Mouse (Mus musculus): ENCODE measurements at regions not wholly inside any gene's neighbourhood (a gene's known extent, or its start where the extent isn't known, plus 50 kb on each side); places are given as distances from the start of the nearest gene placed in this dataset.

- no peak for ATAC-seq (ENCODE audit: low read depth)
- Histone ChIP-seq H3K9me3 (no peaks in the 10 kb centered on the region), H3K27me3 (no peaks in the 10 kb centered on the region), H3K4me2 (no peak overlapping the region), H3K4me1 (replicated peaks) (peaks cover 30% of the 10 kb centered on the region), H3K9ac (no peak overlapping the region), H3K27ac (replicated peaks) (no peak overlapping the region), H3K36me3 (no peaks in the 10 kb centered on the region), H3K4me3 (no peak overlapping the region)
- WGBS: 74% methylated on average over 2 of the region's 2 CpGs
Measured at GRCm38 (mm10) chr8:35877581-35877980, 112.0 kb downstream of the Gm19410 start.

DNA sequence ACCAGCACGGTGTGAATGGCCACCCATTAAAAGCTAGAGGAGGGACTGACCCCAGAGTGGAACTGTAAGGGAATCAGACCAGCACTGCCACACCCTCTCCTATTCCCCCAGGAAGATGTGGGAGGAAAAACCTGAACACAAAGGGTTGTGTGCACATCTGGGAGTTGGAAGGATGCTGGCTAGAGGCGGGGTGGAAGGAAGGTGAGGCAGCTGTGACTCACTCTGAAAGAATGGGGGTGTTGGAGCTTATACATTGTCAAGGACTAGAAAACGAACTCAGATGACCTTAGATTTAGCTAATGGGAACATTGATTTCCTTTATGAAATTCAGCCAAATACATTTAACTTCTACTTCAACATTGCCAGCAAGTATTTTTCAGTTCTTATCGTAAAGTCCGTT is 116.2 kb downstream of the Gm19410 start:
- Histone ChIP-seq H3K27ac (replicated peaks) (peak overlapping the region; percentile 85; the same call in 1 of the 2 replicates), H3K9me3 (peaks cover 4% of the 10 kb centered on the region; the same call in 1 of the 2 replicates), H3K36me3 (no peaks in the 10 kb centered on the region), H3K4me1 (replicated peaks) (peaks cover 41% of the 10 kb centered on the region), H3K27me3 (no peaks in the 10 kb centered on the region), H3K4me3 (no peak overlapping the region), H3K4me2 (no peak overlapping the region), H3K9ac (no peak overlapping the region)
- no peak for ATAC-seq (ENCODE audit: low read depth)
- 68% methylated on average over 5 of the region's 5 CpGs for WGBS

DNA sequence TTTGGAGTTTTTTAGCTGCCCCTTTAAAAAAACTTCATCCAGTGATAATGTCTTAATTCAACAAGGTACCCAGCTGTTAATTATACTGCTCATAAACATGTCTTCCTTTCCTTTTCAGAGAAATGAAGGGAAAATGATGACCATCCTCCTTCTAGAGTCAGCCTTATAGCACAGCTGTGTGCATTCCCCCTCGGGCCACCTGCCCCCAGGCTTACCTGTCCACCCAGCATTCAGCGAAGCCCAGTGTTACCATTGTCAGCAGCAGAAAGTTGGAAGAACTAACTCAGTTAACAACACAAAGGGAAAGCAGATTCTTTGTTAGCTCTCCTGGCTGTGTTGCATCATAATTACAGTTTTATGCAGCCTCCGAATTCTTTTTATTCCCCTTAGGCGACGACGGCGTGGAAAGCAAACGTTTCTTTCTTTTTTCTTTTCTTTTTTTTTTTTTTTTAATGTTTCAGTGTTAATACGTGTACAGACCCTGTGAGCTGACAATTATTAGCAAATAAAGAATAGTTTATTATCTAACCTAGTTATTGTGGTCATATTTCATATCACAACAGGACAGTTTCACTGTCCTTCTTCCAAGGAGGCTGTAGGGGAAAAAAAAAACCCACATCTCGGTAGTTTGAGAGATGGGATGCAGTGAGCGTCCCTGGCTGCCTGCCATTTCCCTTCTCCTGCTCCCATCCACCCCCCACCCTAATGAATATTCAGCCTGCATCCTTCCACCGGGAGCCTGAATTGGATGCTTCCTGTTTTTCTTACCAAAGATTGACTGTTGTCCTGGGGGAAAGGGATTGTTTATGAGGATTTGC is 117.3 kb downstream of the Gm19410 start:
- Histone ChIP-seq H3K4me3 (no peak overlapping the region), H3K27me3 (no peaks in the 10 kb centered on the region), H3K4me1 (replicated peaks) (peaks cover 32% of the 10 kb centered on the region), H3K9ac (peak overlapping the region; percentile 54), H3K9me3 (peaks cover 4% of the 10 kb centered on the region; the same call in 1 of the 2 replicates), H3K36me3 (no peaks in the 10 kb centered on the region), H3K4me2 (peak overlapping the region; percentile 48), H3K27ac (replicated peaks) (peak overlapping the region; percentile 85)
- WGBS: 7% methylated on average over 12 of the region's 12 CpGs
- peak; percentile 86 for ATAC-seq (ENCODE audit: low read depth)

GRCm38 (mm10) chr8:35883456-35883780 is 117.8 kb downstream of the Gm19410 start:
- Histone ChIP-seq H3K27me3 (no peaks in the 10 kb centered on the region), H3K9me3 (peaks cover 4% of the 10 kb centered on the region; the same call in 1 of the 2 replicates), H3K4me3 (no peak overlapping the region), H3K27ac (replicated peaks) (peak overlapping the region; percentile 85), H3K4me1 (replicated peaks) (peaks cover 37% of the 10 kb centered on the region), H3K36me3 (no peaks in the 10 kb centered on the region), H3K9ac (peak overlapping the region; percentile 54), H3K4me2 (peak overlapping the region; percentile 48)
- 13% methylated on average over 1 of the region's 1 CpGs for WGBS
- ATAC-seq (ENCODE audit: low read depth): peak; percentile 65

DNA sequence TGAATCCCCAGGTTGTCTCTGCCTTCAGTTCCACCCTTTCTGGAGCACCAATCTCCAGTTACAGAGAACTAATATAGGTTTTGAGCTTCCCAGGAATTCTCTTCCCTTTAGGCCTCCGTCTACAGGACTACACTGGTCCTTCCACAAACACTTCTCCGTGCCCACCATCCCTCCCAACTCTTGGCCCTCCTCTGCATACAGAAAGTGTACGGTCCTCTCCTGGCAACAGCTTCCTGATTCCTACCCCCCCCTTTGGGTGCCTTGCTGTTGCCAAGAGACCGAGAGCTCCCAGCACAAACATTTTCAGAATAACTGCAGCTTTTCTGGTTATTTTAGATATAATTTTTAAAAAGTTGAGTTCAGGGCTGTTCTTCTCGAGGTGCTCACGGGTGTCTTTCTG is 119.0 kb downstream of the Gm19410 start:
- Histone ChIP-seq H3K27ac (replicated peaks) (peak overlapping the region; percentile 85), H3K27me3 (no peaks in the 10 kb centered on the region), H3K36me3 (no peaks in the 10 kb centered on the region), H3K9me3 (peaks cover 4% of the 10 kb centered on the region; the same call in 1 of the 2 replicates), H3K4me1 (replicated peaks) (peaks cover 47% of the 10 kb centered on the region), H3K9ac (no peak overlapping the region), H3K4me3 (no peak overlapping the region), H3K4me2 (no peak overlapping the region)
- 72% methylated on average over 6 of the region's 6 CpGs for WGBS
- ATAC-seq (ENCODE audit: low read depth): no peak

- 86% methylated on average over 4 of the region's 4 CpGs for WGBS
- Histone ChIP-seq H3K4me2 (no peak overlapping the region), H3K27me3 (no peaks in the 10 kb centered on the region), H3K27ac (replicated peaks) (no peak overlapping the region), H3K4me3 (no peak overlapping the region), H3K9me3 (peaks cover 4% of the 10 kb centered on the region; the same call in 1 of the 2 replicates), H3K4me1 (replicated peaks) (peaks cover 22% of the 10 kb centered on the region), H3K9ac (no peak overlapping the region), H3K36me3 (no peaks in the 10 kb centered on the region)
- ATAC-seq (ENCODE audit: low read depth): no peak
Measured at GRCm38 (mm10) chr8:35890083-35890482, 124.5 kb downstream of the Gm19410 start.

GRCm38 (mm10) chr8:35891769-35892168 is 126.2 kb downstream of the Gm19410 start:
- Histone ChIP-seq H3K27me3 (no peaks in the 10 kb centered on the region), H3K36me3 (no peaks in the 10 kb centered on the region), H3K9ac (no peak overlapping the region), H3K9me3 (no peaks in the 10 kb centered on the region), H3K4me3 (no peak overlapping the region), H3K4me1 (replicated peaks) (peaks cover 22% of the 10 kb centered on the region), H3K4me2 (no peak overlapping the region), H3K27ac (replicated peaks) (no peak overlapping the region)
- no peak for ATAC-seq (ENCODE audit: low read depth)
- 55% methylated on average over 6 of the region's 6 CpGs for WGBS

DNA sequence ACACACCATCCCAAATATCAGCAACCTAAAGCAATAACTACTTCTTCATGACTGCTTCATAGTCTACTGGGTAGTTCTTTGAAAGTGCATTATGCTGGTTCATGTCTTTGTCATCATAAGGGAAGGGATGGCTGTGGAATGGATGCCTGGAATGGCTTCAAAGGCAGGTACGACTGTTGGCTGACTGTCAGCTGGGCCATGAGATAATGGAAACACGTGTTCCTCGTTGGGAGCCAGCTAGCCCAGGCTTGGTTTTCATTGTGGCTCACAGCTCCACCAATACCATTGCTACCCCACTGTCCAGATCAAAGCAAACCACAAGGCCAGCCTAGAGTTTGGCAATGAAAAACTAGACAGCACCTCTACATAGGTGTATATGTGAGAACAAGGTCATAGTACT is 132.9 kb downstream of the Gm19410 start:
- Histone ChIP-seq H3K4me3 (no peak overlapping the region), H3K36me3 (no peaks in the 10 kb centered on the region), H3K9ac (no peak overlapping the region), H3K4me2 (no peak overlapping the region), H3K4me1 (replicated peaks) (0 out of 2 replicates have a peak, but pooled peaks cover 7% of the 10 kb centered on the region), H3K27me3 (no peaks in the 10 kb centered on the region), H3K27ac (replicated peaks) (no peak overlapping the region), H3K9me3 (no peaks in the 10 kb centered on the region)
- ATAC-seq (ENCODE audit: low read depth): no peak
- 87% methylated on average over 3 of the region's 3 CpGs for WGBS

GRCm38 (mm10) chr8:35901490-35901889 is 135.9 kb downstream of the Gm19410 start:
- no peaks in the 10 kb centered on the region for H3K9me3 ChIP-seq
- 84% methylated on average over 7 of the region's 7 CpGs for WGBS
- no peak overlapping the region for H3K4me3 ChIP-seq
- H3K27ac ChIP-seq (replicated peaks): no peak overlapping the region
- no peak overlapping the region for H3K4me2 ChIP-seq
- no peaks in the 10 kb centered on the region for H3K36me3 ChIP-seq
- H3K9ac ChIP-seq: no peak overlapping the region
- peaks cover 25% of the 10 kb centered on the region for H3K4me1 ChIP-seq (replicated peaks)
- ATAC-seq (ENCODE audit: low read depth): no peak
- no peaks in the 10 kb centered on the region for H3K27me3 ChIP-seq

- peaks cover 18% of the 10 kb centered on the region for H3K4me1 ChIP-seq (replicated peaks)
- ATAC-seq (ENCODE audit: low read depth): peak; percentile 80; the same call in 1 of the 2 replicates
- H3K9me3 ChIP-seq: no peaks in the 10 kb centered on the region
- H3K27ac ChIP-seq (replicated peaks): peak overlapping the region; percentile 84
- no peaks in the 10 kb centered on the region for H3K27me3 ChIP-seq
- 32% methylated on average over 7 of the region's 7 CpGs for WGBS
- no peak overlapping the region for H3K9ac ChIP-seq
- no peak overlapping the region for H3K4me3 ChIP-seq
- no peak overlapping the region for H3K4me2 ChIP-seq
- H3K36me3 ChIP-seq: no peaks in the 10 kb centered on the region
Measured at GRCm38 (mm10) chr8:35904711-35905450, 139.3 kb downstream of the Gm19410 start.

DNA sequence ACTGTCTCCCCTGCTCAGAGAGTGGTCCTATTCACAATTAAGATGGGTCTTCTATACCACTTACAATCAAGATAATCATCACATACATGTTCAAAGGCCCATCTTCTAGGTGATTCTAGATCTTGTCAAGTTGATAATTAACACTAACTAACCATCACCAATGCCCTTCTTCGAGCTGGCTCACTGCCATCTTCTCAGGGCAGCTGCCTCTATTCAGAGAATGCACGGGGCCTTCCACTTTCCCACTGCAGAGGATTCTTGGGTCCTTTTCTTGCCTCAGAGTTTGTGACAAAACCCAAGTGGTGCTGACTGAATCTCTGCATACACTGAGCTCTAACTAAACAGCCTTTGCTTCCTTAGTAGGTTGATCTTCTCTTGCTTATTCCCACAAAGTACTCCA is 142.4 kb downstream of the Gm19410 start:
- H3K36me3 ChIP-seq: no peaks in the 10 kb centered on the region
- H3K9me3 ChIP-seq: no peaks in the 10 kb centered on the region
- H3K4me2 ChIP-seq: no peak overlapping the region
- no peak for ATAC-seq (ENCODE audit: low read depth)
- H3K4me1 ChIP-seq (replicated peaks): peaks cover 18% of the 10 kb centered on the region
- WGBS: 70% methylated on average over 2 of the region's 2 CpGs
- H3K27ac ChIP-seq (replicated peaks): no peak overlapping the region
- no peak overlapping the region for H3K4me3 ChIP-seq
- H3K27me3 ChIP-seq: no peaks in the 10 kb centered on the region
- no peak overlapping the region for H3K9ac ChIP-seq

DNA sequence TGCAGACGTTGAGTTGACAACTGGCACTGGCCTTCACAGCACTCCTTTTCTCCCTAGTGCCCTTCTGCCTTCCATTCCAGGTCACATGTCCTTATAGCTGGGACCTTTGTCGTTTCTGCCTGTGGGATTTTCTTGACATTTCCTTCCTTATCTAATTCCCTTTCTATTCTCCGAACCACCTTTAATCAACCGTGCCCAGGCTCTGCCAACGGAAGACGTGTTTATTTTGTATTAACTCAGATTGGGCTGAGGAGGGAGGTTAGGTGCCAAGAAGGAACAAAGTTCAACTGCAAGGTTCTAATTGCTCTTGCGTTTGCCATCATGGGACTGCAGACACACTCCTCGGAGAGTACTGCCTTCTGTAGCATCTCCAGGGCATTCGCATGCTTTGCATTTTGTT is 146.7 kb downstream of the Gm19410 start:
- Histone ChIP-seq H3K4me2 (no peak overlapping the region), H3K9me3 (no peaks in the 10 kb centered on the region), H3K27me3 (no peaks in the 10 kb centered on the region), H3K4me1 (replicated peaks) (no peaks in the 10 kb centered on the region), H3K9ac (no peak overlapping the region), H3K4me3 (no peak overlapping the region), H3K27ac (replicated peaks) (no peak overlapping the region), H3K36me3 (no peaks in the 10 kb centered on the region)
- no peak for ATAC-seq (ENCODE audit: low read depth)
- WGBS: 86% methylated on average over 9 of the region's 9 CpGs
